Mouse (Mus musculus) embryonic facial prominence, embryonic 13.5 days (tissue): ENCODE data around the gene Apoa1. TPM values are rescaled to one million over a fixed set of nuclear protein-coding genes. Genes with fewer than 3 reads are reported as not detected.

Experiments
- ATAC-seq: fragments of 200-750 bp; cut with Nextera tagmentation; 2 replicates; pipeline ENCODE4 v1.8.0; 2017; ENCODE audit warnings: low read depth; ENCODE audit not compliant: insufficient number of reproducible peaks, insufficient read depth, low FRiP score, low TSS enrichment
- H3K27ac ChIP-seq: fragments of 300-500 bp; sonication (generic); 2 replicates; pipeline ENCODE4 v1.5.1; 2015; ENCODE audit warnings: moderate library complexity, mild to moderate bottlenecking, inconsistent platforms
- H3K27me3 ChIP-seq: fragments of 300-500 bp; sonication (generic); 2 replicates; pipeline ENCODE4 v1.6.1; 2015; ENCODE audit warnings: mild to moderate bottlenecking, inconsistent platforms
- H3K36me3 ChIP-seq: fragments of 300-500 bp; sonication (generic); 2 replicates; pipeline ENCODE4 v1.6.1; 2015; ENCODE audit warnings: mild to moderate bottlenecking, inconsistent platforms
- H3K4me1 ChIP-seq: fragments of 300-500 bp; sonication (generic); 2 replicates; pipeline ENCODE4 v1.6.1; 2015; ENCODE audit warnings: inconsistent platforms
- H3K4me2 ChIP-seq: fragments of 300-500 bp; sonication (generic); 2 replicates; pipeline ENCODE4 v1.6.1; 2015; ENCODE audit warnings: moderate library complexity, mild to moderate bottlenecking, inconsistent platforms
- H3K4me3 ChIP-seq: fragments of 300-500 bp; sonication (generic); 2 replicates; pipeline ENCODE4 v1.5.1; 2015; ENCODE audit warnings: mild to moderate bottlenecking, inconsistent platforms
- H3K9ac ChIP-seq: fragments of 300-500 bp; sonication (generic); 2 replicates; pipeline ENCODE4 v1.6.1; 2015; ENCODE audit warnings: mild to moderate bottlenecking, inconsistent platforms
- H3K9me3 ChIP-seq: fragments of 300-500 bp; sonication (generic); 2 replicates; pipeline ENCODE4 v1.6.1; 2016; ENCODE audit warnings: inconsistent platforms
- WGBS: fragments of 180-500 bp; shearing (Covaris S2); methylation state at CpG from one replicate; pipeline ENCODE4 v1.1.7; 2015; ENCODE audit warnings: mixed read lengths; 5-methylcytosine and 5-hydroxymethylcytosine counted together
- polyA plus RNA-seq: library from polyadenylated mRNA; unstranded; fragments of >200 nt; fragmentation: Nextera tagmentation; extraction: Ambion mirVana; gene quantifications from 2 replicates; pipeline ENCODE4 v1.2.1, GENCODE M21; 2015

Gene Apoa1
- polyA plus RNA-seq, 1 experiment from 2014 or later: 1.3 TPM

DNA sequence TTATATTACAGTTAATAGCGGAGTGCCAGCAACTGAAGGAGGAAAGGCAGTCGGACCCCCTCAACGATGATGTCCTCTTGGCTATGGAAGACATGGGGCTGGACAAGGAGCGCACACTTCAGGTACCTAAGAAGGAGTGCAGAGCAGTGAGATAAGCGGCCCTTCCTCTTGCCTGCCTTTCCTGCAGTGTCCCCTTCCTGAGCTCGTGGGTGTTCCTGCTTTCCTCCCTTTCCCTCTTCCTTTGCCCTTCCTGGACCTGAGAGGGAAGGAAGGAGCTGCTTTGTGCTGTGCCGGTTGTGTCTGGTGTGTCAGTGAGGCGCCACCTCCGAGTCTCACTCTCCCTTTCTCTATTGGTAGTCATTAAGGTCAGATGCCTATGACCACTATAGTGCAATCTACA, 33.6 kb upstream of the Apoa1 start:
- H3K4me2 ChIP-seq: no peak overlapping the region
- ATAC-seq: no peak
- H3K4me3 ChIP-seq: no peak overlapping the region
- H3K9me3 ChIP-seq: no peaks in the 10 kb centered on the region
- H3K9ac ChIP-seq: no peak overlapping the region
- H3K27ac ChIP-seq: no peak overlapping the region
- peaks cover 49% of the 10 kb centered on the region for H3K36me3 ChIP-seq
- H3K4me1 ChIP-seq: peaks cover 8% of the 10 kb centered on the region; the same call in 1 of the 2 replicates
- no peaks in the 10 kb centered on the region for H3K27me3 ChIP-seq
- 74% methylated on average over 9 of the region's 9 CpGs for WGBS

DNA sequence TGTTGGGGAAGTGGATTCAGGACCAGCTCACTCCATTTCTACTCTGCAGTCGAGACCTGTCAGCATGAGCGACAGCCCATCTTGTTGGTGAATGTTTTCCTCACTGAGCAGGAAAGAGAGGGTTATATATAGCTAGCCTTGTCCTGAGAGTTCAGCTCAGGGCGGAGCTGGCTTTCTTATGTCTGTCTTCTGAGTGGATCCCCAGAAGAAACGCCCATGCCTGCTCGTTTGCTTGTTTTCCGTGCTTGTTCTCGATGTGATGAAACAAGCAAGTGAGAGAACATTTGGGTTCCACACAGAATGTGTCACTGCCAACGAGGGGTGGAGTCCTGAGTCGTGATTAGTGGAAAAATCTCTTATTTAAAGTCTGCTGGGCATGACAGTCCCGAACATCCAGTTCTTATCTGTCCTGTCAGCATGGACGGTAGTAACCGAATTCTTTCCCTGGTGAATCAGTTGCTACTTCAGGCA, 31.6 kb upstream of the Apoa1 start:
- ATAC-seq: no peak
- H3K36me3 ChIP-seq: peaks cover 61% of the 10 kb centered on the region

DNA sequence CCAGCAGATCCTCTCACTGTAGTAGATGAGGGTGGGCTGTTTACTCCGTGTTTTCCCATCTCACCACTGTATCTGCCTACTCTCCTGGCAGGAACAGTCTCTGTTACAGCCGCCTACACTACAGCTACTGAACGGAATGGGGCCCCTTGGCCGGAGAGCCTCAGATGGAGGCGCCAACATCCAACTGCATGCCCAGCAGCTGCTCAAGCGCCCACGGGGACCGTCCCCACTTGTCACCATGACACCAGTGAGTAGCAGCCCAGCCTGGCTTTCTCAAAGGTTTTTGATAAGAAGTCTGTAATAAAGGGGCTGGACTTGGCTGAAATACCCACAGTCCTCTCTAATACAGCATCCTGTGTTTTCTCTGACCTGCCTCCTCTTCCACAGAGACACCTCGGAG, 29.9 kb upstream of the Apoa1 start:
- H3K27ac ChIP-seq: no peak overlapping the region
- no peak overlapping the region for H3K4me2 ChIP-seq
- 88% methylated on average over 9 of the region's 9 CpGs for WGBS
- H3K9ac ChIP-seq: no peak overlapping the region
- H3K4me1 ChIP-seq: no peaks in the 10 kb centered on the region
- peaks cover 76% of the 10 kb centered on the region for H3K36me3 ChIP-seq
- no peaks in the 10 kb centered on the region for H3K27me3 ChIP-seq
- H3K9me3 ChIP-seq: no peaks in the 10 kb centered on the region
- H3K4me3 ChIP-seq: no peak overlapping the region
- no peak for ATAC-seq

More for the DNA sequence above, 31.6 kb upstream of the Apoa1 start:
- Histone ChIP-seq H3K27ac (no peak overlapping the region), H3K27me3 (no peaks in the 10 kb centered on the region), H3K4me2 (no peak overlapping the region), H3K9me3 (no peaks in the 10 kb centered on the region), H3K4me3 (no peak overlapping the region), H3K4me1 (no peaks in the 10 kb centered on the region), H3K9ac (no peak overlapping the region)
- 84% methylated on average over 12 of the region's 12 CpGs for WGBS

GRCm38 (mm10) chr9:46198936-46199335, 29.4 kb upstream of the Apoa1 start:
- no peak overlapping the region for H3K4me3 ChIP-seq
- no peaks in the 10 kb centered on the region for H3K4me1 ChIP-seq
- no peak for ATAC-seq
- WGBS: 86% methylated on average over 7 of the region's 7 CpGs
- H3K4me2 ChIP-seq: no peak overlapping the region
- H3K27ac ChIP-seq: no peak overlapping the region
- peaks cover 80% of the 10 kb centered on the region for H3K36me3 ChIP-seq
- H3K9me3 ChIP-seq: no peaks in the 10 kb centered on the region
- no peak overlapping the region for H3K9ac ChIP-seq
- no peaks in the 10 kb centered on the region for H3K27me3 ChIP-seq

DNA sequence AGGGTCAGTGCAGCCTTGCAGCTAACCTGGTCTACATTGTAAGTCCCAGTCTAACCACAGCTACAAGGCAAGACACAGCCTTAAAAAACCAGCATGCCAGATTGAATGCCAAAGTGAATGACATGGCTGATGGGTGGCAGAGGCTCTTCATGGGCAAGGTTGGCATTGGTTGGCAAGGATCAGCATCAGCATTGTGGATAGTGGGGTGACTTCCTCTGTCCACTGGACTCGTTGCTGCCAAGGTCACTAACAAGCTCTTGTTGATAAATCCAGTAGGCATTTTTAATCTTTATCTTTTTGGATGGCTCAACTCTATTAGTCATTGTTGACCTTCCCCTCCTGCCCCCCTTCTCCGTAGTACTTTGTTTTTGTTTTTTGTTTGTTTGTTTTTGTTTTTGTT, 28.8 kb upstream of the Apoa1 start:
- no peak overlapping the region for H3K27ac ChIP-seq
- no peaks in the 10 kb centered on the region for H3K27me3 ChIP-seq
- no peaks in the 10 kb centered on the region for H3K9me3 ChIP-seq
- peaks cover 82% of the 10 kb centered on the region for H3K36me3 ChIP-seq
- H3K4me2 ChIP-seq: no peak overlapping the region
- no peak overlapping the region for H3K9ac ChIP-seq
- 83% methylated on average over 2 of the region's 2 CpGs for WGBS
- H3K4me3 ChIP-seq: no peak overlapping the region
- no peak for ATAC-seq
- no peaks in the 10 kb centered on the region for H3K4me1 ChIP-seq

DNA sequence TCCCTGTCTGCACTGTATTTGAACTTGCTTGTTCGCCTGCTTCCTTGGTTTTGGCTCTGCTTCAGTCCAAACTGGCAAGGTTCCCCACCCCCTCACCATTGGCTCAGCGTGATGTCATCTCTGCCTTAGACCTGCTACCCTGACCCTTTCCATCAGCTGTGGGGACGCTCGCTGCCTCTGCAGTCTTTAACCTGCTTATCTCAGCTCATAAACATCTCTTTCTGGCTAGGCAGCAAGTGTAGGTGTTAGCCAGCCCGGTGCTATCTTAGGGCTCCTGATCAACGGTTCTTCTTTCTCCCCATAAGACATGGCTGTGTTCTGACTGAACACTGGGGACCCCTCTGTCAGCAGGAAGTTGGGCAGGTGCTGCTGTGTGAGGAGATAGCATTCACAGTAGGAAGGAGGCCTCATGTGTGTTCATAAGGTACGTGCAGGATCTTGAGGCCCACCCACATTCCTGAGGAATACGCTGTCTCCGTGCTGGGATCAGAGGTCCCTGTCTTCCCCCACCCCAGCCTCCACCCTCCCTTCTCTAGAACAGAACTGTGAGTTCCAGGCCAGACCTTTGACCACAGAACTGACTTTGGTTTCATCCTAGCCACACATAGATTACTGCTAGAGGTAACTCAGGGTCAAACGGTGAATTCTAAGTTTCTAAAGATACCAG, 21.4 kb upstream of the Apoa1 start:
- ATAC-seq: no peak
- H3K27ac ChIP-seq: no peak overlapping the region
- no peak overlapping the region for H3K9ac ChIP-seq
- 73% methylated on average over 10 of the region's 10 CpGs for WGBS
- no peaks in the 10 kb centered on the region for H3K9me3 ChIP-seq
- no peak overlapping the region for H3K4me3 ChIP-seq
- peaks cover 69% of the 10 kb centered on the region for H3K36me3 ChIP-seq
- peaks cover 19% of the 10 kb centered on the region for H3K4me1 ChIP-seq
- no peaks in the 10 kb centered on the region for H3K27me3 ChIP-seq
- no peak overlapping the region for H3K4me2 ChIP-seq

DNA sequence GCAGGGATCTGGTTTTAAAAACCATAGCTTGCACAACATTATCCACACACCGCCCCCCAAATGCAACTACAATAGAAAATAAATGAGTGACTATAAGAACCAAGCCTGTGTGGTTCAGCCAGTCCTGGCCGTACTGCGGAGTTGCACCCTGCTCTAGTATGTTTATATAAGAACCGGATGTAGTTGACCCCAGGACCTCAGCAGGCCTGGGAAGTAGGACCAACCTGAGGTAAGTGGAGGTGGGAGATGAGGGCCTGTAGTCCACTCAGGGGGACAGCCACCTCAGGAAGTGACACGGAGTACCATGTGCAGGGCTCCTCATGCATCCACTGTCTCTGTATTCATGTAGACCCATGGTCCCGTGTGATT, 20.9 kb upstream of the Apoa1 start:
- H3K4me3 ChIP-seq: no peak overlapping the region
- H3K36me3 ChIP-seq: peaks cover 69% of the 10 kb centered on the region
- H3K27me3 ChIP-seq: no peaks in the 10 kb centered on the region
- ATAC-seq: no peak
- no peak overlapping the region for H3K4me2 ChIP-seq
- H3K9ac ChIP-seq: no peak overlapping the region
- no peak overlapping the region for H3K27ac ChIP-seq
- no peaks in the 10 kb centered on the region for H3K9me3 ChIP-seq
- WGBS: 66% methylated on average over 6 of the region's 6 CpGs
- peaks cover 19% of the 10 kb centered on the region for H3K4me1 ChIP-seq

DNA sequence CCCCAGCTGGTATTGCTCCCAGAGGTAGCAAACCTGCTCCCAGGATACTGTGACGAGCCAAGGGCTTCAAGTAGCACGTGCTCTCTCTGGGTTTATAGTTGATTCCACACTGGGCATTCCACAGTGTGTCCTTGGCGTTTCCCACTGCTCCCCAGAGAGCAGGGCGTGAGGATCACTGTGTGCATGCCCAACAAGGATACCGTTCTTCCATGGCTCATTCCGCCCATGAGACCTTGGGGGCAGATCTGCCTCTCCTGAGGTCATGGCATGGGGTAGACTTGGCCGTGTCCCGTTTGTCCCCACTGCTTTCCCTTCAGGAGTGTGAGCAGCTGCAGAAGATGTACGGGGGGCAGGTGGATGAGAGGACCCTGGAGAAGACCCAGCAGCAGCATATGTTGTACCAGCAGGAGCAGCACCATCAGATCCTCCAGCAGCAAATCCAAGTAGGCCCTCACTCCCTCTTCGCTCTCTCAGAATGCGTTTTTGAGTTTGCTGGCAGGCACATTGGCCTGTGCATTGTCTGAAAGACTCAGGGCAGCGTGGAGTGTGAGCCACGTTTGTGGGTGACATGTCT, 19.9 kb upstream of the Apoa1 start:
- Histone ChIP-seq H3K4me3 (no peak overlapping the region), H3K4me1 (peaks cover 19% of the 10 kb centered on the region), H3K9me3 (no peaks in the 10 kb centered on the region), H3K27ac (peak overlapping the region; percentile 13; the same call in 1 of the 2 replicates), H3K36me3 (peaks cover 69% of the 10 kb centered on the region), H3K9ac (no peak overlapping the region), H3K27me3 (no peaks in the 10 kb centered on the region), H3K4me2 (no peak overlapping the region)
- ATAC-seq: no peak
- WGBS: 65% methylated on average over 13 of the region's 13 CpGs

DNA sequence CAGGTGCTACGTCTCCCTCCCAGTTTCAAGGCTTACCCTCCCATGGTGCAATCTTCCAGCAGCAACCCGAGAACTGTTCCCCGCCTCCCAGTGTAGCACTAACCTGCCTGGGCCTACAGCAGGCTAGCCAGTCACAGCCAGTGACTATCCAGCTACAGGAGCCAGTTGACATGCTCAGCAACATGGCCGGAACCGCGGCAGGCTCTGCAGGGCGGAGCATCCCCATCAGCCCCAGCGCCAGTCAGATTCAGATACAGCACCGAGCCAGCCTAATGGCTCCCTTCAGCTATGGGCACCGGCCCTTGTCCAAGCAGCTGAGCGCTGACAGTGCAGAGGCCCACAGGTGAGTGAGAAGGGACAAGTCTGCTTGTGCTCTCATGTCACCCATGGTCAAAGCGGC, 17.9 kb upstream of the Apoa1 start:
- peaks cover 67% of the 10 kb centered on the region for H3K36me3 ChIP-seq
- no peak for ATAC-seq
- H3K9ac ChIP-seq: no peak overlapping the region
- H3K27ac ChIP-seq: no peak overlapping the region
- H3K4me2 ChIP-seq: no peak overlapping the region
- 89% methylated on average over 12 of the region's 12 CpGs for WGBS
- no peak overlapping the region for H3K4me3 ChIP-seq
- peaks cover 19% of the 10 kb centered on the region for H3K4me1 ChIP-seq
- H3K27me3 ChIP-seq: no peaks in the 10 kb centered on the region
- no peaks in the 10 kb centered on the region for H3K9me3 ChIP-seq

DNA sequence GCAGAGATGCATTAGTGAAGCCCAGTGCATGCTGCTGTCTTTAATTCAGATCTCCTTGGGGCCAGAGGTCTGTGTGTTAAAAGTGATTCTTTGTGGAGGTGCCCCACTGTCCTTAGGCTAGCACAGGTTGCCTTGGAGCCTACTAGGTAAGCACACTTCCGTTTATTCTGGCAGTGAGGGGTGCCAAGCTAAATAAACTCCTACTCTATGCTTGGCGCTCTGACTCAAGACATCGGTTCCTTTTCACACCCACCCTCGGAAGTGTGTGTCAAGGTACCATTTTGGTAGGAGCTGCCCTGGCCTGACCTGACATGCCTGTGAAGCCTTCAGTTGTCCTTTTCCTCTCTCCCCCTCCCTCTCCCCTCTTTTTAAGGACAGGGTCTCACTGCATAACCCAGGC, 14.1 kb upstream of the Apoa1 start:
- WGBS: 93% methylated on average over 4 of the region's 4 CpGs
- H3K27me3 ChIP-seq: no peaks in the 10 kb centered on the region
- no peak overlapping the region for H3K4me2 ChIP-seq
- H3K9ac ChIP-seq: no peak overlapping the region
- H3K36me3 ChIP-seq: peaks cover 57% of the 10 kb centered on the region
- H3K27ac ChIP-seq: no peak overlapping the region
- H3K4me1 ChIP-seq: no peaks in the 10 kb centered on the region
- ATAC-seq: no peak
- no peaks in the 10 kb centered on the region for H3K9me3 ChIP-seq
- no peak overlapping the region for H3K4me3 ChIP-seq

- Histone ChIP-seq H3K27ac (no peak overlapping the region), H3K4me2 (no peak overlapping the region), H3K4me1 (no peaks in the 10 kb centered on the region), H3K9ac (no peak overlapping the region), H3K27me3 (no peaks in the 10 kb centered on the region), H3K4me3 (no peak overlapping the region), H3K36me3 (peaks cover 59% of the 10 kb centered on the region), H3K9me3 (no peaks in the 10 kb centered on the region)
- 91% methylated on average over 10 of the region's 10 CpGs for WGBS
- ATAC-seq: no peak
These were observed 13.4 kb upstream of the Apoa1 start for GRCm38 (mm10) chr9:46214946-46215337.
